Mouse (Mus musculus): Measurements from ENCODE around the gene Gm44511.

DNA sequence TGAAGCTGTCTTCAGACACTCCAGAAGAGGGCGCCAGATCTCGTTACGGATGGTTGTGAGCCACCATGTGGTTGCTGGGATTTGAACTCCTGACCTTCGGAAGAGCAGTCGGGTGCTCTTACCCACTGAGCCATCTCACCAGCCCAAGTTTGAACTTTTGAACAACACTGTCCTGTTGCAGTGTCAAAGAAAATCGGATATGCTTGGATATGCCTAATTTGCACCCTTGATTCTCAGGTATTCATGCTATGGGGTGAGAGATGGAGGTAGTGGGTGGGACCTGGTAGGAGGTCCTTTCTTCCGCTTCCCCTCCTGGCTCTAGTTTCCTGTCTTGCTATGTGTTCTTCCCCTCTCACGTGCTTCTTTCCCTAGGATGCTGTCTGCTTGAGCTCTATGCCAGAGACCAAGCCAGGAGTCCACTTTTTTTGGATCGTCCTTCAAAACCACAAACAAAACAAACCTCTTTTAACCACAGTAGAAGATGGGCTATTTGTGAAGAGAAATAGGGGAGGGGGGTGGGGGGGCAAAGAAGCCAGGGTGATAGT, 20.0 kb upstream of the Gm44511 start:
- TF ChIP-seq POLR2A (IDR thresholded peaks at IDR 0.05; ENCODE audit: control insufficient read depth in 1 of 2, insufficient read depth in 1 of 2, low read depth in 1 of 2, low read length in 2 of 2, poor library complexity in 1 of 2) = no peak
- TF ChIP-seq USF1 (IDR thresholded peaks at IDR 0.05; ENCODE audit: low read depth, low read length) = peak; percentile 58; the same call in 1 of the 2 replicates
- no peak for TF ChIP-seq CHD2 (IDR thresholded peaks at IDR 0.05; ENCODE audit: low read length)
- no peak for TF ChIP-seq GATA1 (IDR thresholded peaks at IDR 0.05; ENCODE audit: low read depth, low read length)
- no peak for TF ChIP-seq CTCF (IDR thresholded peaks at IDR 0.05 in 2 of 3, conservative IDR thresholded peaks at IDR 0.05 in 1 of 3; ENCODE audit: control insufficient read depth in 1 of 3, insufficient read depth in 1 of 3, low read depth in 2 of 3, low read length in 3 of 3, poor library complexity in 1 of 3, severe bottlenecking in 1 of 3)
- no peak for TF ChIP-seq MEF2A (IDR thresholded peaks at IDR 0.05; ENCODE audit: extremely low read depth, insufficient replicate concordance, low read depth, low read length, poor library complexity, severe bottlenecking)
- TF ChIP-seq NRF1 (IDR thresholded peaks at IDR 0.05; ENCODE audit: insufficient read depth, low read depth, low read length, poor library complexity, severe bottlenecking) = no peak
- peak; percentile 67 for TF ChIP-seq MAX (IDR thresholded peaks at IDR 0.05; ENCODE audit: low read length)
- 0 out of 2 replicates have a peak, but pooled peaks have one; percentile 47 for TF ChIP-seq ZNF384 (IDR thresholded peaks at IDR 0.05; ENCODE audit: low read depth, low read length)
- TF ChIP-seq RAD21 (IDR thresholded peaks at IDR 0.05; ENCODE audit: low read depth, low read length) = no peak
- TF ChIP-seq POLR2AphosphoS5 (IDR thresholded peaks at IDR 0.05; ENCODE audit: borderline replicate concordance, low read depth, low read length) = no peak
